Comparison of ENCODE assay signal across 14 mouse cellular contexts in the genomic region with DNA sequence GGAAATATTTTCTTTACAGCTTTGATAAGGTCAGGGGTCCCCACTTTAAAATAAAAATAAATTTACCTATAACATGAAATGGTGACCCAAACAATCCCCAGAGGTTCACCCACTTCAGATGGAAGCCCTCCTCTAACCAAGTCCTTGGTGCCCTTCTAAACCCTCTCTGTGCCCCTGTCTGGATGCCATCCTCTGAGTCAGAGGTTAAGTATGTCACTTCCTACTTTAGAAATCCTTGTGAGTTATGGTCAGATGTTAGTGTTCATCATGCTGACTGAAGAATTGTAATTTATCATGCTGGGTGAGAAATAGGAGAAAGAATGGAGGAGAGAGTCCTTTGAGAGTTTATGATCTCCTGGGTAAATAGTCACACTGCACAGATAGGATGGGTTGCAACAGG.
"Had no signal": no experiment of that assay in that cellular context is flagged by ENCODE, and none has a peak within 500 bp of the region (broad histone marks: within the 10 kb centered on the region; RNA-seq: fewer than 3 reads in every experiment).

No protein-coding gene starts in this region.

- H3K36me3 ChIP-seq: neural tube, embryonic 13.5 days had no signal

- H3K27ac ChIP-seq: layer of hippocampus, adult 2 months; limb, embryonic 13.5 days; liver, embryonic 14.5 days; midbrain, embryonic 10.5 days; neural tube, embryonic 13.5 days had no signal

- H3K4me3 ChIP-seq: layer of hippocampus, adult 2 months; limb, embryonic 13.5 days; midbrain, embryonic 10.5 days; neural tube, embryonic 13.5 days had no signal

- DNase-seq: kidney, postnatal 10 days; kidney, postnatal 4 days; left cerebral cortex, postnatal 4 days; lung, adult 2 months; lung, postnatal 36 days; midbrain, embryonic 14.5 days; retina, postnatal 1 day; right cerebral cortex, postnatal 4 days; thymus, postnatal 4 days had no signal
